Mouse (Mus musculus): Measurements from ENCODE around the gene Psmd8.
A peak's percentile ranks its signal among the peaks of the same experiment; 100 is the strongest.
"Not testable (repeated sequence)": the region's sequence is repeated elsewhere in the genome, so short reads cannot be mapped to it uniquely, and the experiment has no call there.

Gene Psmd8

DNA sequence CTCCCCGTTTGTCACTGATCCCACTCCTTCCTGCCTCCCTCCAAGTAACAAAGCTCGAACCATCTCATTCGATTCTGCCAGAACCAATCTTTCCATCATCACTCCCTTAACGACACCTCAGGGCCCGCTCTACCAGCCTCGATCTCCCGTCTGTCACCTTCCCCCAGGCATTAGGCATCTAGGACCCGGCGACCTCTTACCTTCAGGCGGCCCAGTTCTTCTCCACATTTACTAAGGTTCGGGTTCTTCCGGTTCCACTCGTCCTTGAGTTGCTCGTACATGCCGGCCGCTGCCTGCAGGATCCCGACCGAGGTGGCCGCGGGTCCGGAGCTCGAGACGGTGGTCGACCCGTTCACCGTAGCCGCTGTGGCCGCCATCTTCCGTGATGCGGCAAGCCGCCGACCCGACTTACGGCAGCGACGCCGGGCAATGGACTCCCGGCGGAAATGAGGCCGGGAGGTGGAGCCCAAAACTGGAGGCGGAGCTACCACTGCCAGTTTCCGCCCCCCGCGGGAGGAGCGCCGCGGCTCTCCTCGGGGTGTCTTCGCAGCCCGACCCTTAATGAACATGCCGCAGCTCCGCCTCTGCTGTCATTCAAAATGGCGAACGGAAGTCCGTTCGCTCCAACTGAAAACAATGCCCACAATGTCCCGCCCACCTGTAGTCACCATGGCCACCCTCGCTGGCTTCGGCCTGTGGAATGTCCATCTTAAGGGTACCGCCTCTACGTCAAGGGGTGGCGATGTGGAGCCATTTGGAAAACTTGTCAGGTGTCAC, at the start of gene Psmd8:
Psmd8 (minus strand) TSS at position 625 of the 777 bp plus-strand sequence.
- DNase-seq: peak; percentile 96

DNA sequence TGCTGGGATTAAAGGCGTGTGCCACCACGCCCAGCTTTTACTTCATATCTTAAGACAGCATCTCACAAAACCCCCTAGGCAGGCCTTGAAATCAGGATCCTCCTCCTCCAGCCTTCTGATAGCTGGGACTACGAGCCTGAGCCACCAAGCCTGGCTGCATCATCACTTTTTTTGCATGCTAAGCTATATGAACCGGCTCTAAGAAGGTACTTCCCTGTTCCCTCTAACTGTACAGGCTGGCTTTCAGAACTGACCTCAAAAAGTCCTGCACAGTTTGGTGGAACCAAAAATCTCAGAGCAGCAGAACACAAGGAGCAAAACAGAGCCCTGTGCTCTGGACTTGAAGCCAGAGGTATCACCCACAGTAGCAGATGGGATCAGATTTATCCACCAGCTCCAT, 47.7 kb upstream of the Psmd8 start:
- DNase-seq: no peak

DNA sequence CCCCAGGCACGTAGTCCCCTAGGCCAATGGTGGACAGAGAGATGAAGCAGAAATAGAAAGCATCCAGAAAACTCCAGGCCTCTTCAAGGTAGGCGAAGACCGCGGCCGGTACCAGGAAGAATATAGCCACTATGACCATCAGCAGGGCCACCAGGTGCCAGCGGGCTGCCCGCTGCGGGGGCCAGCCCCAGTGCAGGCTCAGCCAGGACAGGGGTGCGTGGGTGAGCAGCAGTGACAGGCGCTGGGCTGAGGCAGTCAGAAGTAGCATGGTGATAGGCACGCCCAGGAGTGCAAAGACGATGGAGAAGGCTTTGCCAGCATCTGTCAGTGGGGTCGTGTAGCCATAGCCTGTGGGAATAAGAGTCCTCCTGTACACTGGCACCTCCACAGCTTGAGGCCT, 45.0 kb upstream of the Psmd8 start:
- DNase-seq: no peak

DNA sequence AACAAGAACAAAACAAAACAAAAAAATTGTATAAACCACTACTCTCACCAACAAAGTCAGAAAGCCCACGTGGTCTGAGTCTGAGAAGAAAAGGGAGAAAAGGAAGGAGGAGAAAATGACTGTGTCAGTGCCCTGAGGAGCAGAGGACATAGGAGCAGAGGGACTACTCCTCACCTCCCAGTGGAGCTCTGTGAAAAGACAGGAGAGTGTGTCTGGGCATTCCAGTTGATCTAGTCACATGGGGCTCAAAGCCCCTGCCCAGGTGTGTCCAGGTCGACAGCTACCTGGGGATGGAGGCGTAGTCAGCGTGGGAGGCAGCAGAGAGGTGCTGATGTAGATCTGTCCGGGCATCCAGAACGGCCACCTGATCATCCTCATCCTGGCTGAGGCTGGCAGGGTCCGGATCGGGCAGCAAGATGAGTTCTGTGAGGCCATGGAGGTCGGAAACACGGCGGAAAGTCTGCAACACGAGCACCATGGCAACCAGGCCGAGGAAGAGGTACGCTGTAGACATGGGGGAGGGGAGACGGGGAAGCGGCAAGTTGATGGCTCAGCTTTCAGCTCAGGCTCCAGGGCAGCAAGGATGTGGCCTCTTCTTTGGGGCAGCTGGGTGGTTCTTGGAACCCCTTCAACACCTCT, 44.4 kb upstream of the Psmd8 start:
- DNase-seq: no peak

DNA sequence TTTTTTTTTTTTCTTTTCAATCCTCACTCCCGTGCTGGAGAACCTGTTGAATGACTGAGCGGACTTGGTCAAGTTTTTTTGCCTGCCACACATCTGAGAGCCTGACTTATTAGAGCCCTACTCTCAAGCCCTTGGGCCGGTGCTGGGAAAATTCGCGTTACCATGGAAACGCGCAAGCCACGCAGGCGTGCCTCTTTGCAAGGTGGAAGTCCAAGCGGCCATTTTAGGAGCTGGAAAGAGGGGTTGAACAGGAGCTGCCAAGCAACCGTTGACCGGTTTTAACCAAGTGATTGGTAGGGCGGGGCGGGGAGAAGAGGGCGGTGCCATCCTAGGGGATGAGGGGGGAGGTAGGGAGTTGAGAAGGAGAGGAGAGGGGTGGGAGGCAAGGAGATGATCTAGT, 34.3 kb upstream of the Psmd8 start:
- no peak for DNase-seq

DNA sequence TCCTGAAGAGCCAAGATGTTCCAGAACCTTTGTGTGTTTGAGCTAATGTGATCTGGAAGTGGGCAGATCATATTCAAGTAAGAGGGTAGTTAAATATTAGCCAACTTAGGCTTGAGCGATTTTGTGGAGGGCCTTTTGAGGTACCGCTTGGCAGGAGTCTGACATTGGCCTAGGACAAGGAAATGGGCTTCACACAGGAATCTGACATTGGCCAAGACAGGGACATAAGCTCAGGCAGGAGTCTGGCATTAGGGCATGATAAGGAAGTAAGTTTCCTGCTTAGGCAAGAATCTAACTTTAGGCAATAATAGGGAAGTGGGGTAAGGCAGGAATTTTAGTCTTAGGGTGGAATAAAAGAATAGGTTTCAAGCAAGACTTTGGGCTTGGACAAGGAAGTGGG, 33.7 kb upstream of the Psmd8 start:
- no peak for DNase-seq

DNA sequence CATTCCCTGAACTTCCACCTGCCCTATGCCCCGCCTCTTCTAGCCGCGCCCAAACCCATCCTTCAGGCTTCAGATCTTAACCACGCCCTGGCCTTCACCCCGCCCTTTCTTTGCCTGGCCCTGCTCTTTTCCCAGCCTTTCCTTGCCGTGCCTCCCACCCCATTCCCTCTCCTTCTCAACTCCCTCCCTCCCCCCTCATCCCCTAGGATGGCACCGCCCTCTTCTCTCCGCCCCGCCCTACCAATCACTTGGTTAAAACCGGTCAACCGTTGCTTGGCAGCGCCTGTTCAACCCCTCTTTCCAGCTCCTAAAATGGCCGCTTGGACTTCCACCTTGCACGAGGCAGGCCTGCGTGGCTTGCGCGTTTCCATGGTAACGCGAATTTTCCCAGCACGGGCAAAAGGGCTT, 33.2 kb upstream of the Psmd8 start, which contains the start of gene Catsperg1:
Catsperg1 (minus strand) TSS at position 361 of the 408 bp plus-strand sequence.
- peak; percentile 9 for DNase-seq

DNA sequence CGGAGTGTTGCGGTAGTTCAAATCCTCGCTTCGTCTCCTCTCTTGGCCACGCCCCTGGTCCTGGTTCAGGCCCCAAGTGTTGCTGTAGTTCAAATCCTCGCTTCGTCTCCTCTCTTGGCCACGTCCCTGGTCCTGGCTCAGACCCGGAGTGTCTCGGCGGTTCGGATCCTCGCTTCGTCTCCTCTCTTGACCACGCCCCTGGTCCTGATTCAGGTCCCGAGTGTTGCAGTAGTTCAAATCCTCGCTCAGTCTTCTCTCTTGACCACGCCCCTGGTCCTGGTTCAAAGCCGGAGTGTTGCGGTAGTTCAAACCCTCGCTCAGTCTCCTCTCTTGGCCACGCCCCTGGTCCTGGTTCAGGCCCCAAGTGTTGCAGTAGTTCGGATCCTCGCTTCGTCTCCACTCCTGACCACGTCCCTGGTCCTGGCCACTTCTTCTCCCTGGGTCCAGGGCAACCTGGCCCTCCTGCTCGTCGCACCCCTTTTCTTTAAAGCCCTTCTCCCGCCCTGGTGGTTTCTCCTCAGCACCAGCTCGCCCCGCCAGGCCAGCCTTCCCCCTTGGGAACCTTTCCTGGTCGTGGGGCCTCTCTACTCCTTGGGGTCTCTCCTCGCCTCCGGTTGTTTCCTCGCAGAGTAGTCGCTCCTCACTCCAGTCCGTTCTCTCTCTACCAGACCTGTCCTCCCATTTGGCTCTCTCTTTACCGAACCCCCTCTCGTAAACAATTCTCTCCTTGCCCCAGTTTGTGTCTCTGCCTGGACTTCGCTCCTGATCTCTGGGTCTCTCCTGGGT, 32.5 kb upstream of the Psmd8 start:
- not testable (repeated sequence) for DNase-seq

DNA sequence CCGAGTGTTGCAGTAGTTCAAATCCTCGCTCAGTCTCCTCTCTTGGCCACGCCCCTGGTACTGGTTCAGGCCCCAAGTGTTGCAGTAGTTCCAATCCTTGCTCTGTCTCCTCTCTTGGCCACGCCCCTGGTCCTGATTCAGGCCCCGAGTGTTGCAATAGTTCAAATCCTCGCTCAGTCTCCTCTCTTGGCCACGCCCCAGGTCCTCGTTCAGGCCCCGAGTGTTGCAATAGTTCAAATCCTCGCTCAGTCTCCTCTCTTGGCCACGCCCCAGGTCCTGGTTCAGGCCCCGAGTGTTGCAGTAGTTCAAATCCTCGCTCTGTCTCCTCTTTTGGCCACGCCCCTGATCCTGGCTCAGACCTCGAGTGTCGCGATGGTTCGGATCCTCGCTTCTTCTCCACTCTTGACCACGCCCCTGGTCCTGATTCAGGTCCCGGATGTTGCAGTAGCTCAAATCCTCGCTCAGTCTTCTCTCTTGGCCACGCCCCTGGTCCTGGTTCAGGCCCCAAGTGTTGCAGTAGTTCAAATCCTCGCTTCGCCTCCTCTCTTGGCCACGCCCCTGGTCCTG, 31.8 kb upstream of the Psmd8 start:
- DNase-seq: peak; percentile 7

DNA sequence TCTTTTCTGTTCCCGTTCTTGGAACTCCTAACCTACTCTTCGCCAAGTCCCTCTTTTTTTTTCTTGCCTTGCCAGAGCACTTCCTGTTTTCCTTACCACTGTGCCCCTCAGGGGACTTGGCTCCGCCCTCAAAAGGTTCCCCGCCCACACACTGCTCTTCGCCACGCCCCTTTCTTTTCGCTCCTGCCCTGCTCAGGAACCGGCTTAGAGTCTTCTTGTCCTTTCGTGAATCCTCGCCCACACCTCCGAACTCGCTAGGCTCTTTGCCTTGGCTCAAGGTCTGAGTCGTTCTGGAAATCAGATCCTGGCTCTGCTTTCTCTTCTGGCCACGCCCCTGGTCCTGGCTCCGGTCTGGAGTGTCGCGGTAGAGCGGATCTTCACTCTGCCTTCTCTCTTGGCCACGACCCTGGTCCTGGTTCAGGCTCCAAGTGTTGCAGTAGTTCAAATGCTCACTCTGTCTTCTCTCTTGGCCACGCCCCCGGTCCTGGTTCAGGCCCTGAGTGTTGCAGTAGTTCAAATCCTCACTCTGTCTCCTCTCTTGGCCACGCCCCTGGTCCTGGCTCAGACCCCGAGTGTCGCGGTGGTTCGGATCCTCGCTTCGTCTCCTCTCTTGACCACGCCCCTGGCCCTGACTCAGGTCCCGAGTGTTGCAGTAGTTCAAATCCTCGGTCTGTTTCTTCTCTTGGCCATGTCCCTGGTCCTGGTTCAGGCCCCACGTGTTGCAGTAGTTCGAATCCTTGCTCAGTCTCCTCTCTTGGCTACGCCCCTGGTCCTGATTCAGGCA, 31.1 kb upstream of the Psmd8 start:
- DNase-seq: peak; percentile 91

DNA sequence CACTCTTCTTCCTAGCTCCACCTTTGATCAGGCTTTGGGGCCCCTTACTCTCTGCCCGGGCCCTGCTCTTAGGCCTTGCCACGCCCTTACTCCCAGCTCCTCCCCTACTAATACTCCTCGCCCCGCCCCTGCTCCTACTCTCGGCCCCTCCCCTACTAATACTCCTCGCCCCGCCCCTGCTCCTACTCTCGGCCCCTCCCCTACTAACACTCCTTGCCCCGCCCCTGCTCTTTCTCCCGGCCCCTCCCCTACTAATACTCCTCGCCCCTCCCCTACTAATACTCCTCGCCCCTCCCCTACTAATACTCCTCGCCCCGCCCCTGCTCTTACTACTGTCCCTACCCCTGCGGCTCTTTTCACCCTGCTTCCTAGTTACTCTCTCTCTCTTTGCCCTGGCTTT, 30.5 kb upstream of the Psmd8 start:
- DNase-seq: peak; percentile 70

DNA sequence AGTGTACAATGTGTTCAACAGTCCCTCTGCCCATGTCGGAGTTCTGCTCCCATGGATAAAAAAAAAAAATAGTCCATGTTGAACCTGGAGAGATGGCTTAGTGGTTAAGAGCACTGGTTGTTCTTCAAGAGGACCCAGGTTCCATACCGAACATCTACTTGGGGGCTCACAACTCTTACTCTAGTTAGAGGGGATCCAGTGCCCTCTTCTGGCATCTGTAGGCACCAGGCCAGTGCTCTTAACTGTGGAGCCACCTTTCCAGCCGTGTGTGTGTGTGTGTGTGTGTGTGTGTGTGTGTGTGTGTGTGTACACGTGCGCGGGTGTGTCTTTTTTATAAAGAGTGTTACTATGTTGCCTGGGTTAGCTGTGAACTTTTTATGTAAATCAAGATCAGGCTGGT, 22.1 kb upstream of the Psmd8 start:
- DNase-seq: no peak

DNA sequence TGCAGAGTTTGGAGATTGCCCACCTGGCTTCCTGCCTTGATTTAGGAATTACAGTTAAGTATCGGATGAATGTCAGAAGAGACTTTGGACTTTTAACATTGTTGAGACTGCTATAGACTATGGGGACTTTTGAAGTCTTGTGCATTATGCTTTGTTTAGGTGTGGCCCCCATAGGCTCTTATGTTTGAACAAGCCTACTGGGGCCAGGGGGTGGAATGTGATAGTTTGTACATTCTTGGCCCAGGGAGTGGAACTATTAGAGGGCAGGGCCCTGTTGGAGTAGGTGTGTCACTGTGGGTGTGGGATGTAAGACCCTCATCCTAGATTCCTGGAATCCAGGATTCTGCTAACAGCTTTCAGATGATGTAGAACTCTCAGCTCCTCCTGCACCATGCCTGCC, 13.7 kb upstream of the Psmd8 start:
- DNase-seq: not testable (repeated sequence)

DNA sequence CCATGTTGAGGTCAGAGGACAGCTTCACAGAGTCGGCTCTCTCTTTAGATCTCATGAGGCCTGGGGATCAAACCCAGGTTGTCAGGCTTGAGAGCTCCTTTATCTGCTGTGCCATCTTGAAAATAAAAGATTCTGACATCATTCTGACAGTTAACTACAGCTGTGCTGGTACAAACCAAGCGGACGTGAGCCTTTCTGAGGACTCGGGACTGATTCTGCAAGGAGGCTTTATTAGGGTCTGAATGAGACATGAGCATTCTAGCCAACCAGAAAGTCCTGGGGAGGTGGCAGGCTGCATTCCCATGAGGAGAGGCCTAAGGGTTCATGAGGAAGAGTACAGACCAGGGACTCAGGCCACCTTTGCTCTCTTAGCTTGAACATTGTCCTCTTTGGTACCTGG, 822 bp upstream of the Psmd8 start:
- DNase-seq: not testable (repeated sequence)

DNA sequence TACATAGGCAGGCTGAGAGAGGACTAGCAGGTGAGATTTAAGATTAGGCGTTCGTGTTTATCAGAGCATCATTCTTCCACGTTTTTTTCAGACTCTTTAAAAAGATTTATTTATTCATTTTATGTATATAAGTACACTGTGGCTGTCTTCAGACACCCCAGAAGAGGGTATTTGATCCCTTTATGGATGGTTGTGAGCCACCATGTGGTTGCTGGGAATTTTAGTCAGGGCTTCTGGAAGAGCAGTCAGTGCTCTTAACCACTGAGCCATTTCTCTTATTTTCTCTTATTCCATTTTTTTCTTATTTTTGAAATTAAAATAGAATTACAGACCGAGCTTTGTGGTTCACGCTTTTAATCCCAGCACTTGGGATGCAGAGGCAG, 344 bp upstream of the Psmd8 start:
- DNase-seq: no peak

DNA sequence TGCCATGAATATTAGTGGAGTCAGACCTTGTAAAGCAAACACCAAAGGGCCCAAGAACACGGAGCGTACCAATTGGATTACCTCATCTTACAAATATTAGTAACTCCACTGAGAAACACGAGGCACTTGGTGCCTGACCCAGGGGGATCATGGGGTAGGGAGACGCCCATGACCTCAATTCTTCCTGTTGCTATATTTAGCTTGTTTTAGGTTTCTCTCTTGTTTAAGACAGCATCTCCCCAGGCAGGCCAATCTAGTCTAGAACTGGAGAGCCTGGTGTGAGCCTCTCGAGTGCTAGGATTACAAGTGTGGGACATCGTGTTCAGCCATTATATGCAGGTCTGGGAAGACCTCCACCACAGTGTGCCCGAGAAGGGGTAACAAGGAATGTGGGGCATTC, 1.2 kb downstream of the Psmd8 start:
- DNase-seq: no peak

DNA sequence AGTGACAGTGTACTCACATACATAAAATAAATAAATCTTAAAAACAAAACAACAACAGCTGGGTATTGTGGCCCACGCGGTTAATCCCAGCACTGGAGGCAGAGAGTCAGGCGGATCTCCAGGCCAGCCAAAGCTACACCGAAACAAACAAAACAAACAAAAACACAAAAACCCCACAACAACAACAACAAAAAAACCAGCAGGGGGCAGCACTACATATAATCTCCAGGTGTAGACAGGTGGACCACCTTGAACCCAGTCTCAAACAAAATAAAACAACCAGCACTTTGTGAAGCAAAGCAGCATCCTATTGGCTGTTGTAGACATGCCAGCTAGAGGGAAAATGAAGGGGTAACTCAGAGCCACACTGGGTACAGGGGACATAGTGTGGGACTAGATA, 2.4 kb downstream of the Psmd8 start:
- DNase-seq: no peak

DNA sequence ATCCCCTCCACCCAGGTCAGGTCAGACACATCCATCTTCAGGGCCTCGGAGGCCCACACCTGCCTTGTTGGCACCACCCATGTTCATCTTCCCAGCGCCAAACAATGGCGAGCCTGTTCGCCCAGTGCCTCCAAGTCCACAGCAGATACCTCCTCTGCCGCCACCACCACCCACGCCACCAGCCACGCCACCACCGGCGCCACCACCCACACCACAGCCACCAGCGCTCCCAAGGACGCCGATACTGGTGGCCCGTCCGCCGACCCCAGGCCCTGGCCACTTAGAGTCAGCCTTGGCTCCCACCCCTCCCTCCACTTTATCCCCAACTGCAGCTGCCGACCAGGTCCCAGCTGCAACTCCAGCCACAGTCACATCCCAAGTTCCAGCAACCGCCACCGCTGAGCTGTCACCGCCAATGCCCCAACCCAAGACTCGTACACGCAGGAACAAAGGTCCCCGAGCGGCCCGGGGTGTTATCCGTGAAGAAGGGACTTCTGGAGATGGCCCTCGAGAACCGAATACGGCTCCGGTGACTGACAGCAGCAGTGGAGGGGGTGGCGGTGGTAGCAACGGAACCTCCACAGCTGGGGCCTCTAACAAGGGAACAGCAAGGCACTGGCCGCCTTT, 8.0 kb downstream of the Psmd8 start:
- DNase-seq: no peak

DNA sequence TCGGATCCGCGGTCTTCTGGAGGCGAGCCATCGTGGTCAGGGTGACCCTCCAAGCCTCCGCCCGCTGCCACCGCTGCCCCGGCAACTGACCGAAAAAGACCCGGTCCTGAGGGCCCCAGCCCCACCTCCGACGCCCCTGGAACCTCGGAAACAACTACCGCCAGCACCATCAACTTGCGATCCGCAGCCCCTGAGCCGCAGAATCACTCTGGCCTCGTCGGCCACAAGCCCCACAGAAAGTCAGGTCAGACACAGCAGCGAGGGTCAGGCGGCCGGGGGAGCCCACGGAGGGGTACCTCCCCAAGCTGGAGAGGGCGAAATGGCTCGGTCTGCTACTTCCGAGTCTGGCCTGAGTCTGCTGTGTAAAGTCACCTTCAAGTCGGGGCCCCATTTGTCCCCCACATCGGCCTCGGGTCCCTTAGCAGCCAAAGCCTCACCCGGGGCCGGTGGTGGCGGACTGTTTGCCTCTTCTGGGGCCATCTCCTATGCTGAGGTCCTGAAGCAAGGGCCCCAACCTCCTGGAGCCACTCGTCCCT, 8.9 kb downstream of the Psmd8 start:
- no peak for DNase-seq

DNA sequence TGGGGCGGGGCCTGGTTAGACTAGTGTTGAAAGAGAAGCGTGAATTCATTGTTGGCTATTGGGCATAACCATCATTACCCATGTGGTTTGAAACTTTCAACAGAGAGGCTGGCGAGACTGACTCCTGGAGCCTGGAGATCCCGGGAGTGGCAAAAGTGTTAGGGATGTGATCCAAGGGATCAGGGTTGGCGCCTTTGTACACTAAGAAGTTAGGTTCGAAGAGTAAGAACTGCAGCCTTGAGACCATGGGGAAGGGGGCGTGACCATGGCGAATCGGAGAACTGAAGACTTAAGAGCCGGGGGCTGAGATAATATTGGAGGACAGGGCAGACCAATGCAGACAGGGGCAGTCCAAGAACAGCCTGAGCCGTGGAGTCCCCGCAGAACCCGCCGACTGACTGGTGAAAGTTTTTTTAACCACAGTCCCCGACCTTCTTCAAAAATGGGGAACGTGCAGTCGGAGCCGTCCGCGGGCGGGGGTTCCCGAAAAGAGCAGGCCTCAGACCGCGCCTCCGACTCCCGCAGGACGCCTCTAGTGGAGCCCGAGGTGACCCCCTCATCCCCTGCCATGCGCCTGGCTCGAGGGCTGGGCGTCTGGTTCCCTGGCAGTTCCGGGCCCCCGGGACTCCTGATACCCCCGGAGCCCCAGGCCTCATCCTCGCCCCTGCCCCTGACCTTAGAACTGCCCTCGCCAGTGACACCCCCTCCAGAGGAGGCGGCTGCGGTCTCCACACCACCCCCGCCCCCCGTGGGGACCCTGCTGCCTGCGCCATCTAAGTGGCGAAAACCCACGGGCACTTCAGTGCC, 9.5 kb downstream of the Psmd8 start:
- peak; percentile 35 for DNase-seq

Measured in lung, postnatal 14 days (tissue).